Comparison of ENCODE assay signal across 23 mouse cellular contexts in the genomic region with DNA sequence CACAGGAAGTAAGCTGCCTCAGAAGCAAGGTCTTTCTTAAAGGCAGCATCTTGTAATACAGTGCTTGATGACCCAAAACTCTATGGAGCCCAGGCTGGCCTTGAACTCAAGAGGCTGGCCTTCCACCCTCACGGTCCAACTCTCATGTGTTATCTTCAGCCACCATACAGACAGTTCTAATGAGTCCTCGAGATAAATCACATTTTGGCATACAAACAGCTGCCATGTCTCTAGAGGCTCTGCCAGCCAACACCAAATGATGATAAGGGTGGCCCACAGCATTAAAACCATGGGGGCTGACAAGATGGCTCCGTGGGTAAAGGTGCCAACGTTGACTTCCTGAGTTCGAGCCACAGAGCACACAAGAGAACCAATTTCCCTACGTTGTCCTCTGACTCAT. TPM values are rescaled to one million over a fixed set of nuclear protein-coding genes. Genes with fewer than 3 reads are reported as not detected.
DNase-seq lines count a peak whose midpoint lies in the region; ATAC-seq and TF ChIP-seq lines count a peak whose summit lies in the region.
"Had no signal": no experiment of that assay in that cellular context is flagged by ENCODE, and none has a peak within 500 bp of the region (broad histone marks: within the 10 kb centered on the region; RNA-seq: fewer than 3 reads in every experiment).

No protein-coding gene starts in this region.

- ATAC-seq in erythroblast, adult 5-6 weeks (replicated peaks; ENCODE audit: low FRiP score, poor library complexity, severe bottlenecking): peak; percentile 79
- peak; percentile 71 for ATAC-seq in liver, embryonic 14.5 days (ENCODE audit: insufficient read depth)
- ATAC-seq in megakaryocyte progenitor cell, adult 5-6 weeks (replicated peaks; ENCODE audit: poor library complexity): peak; percentile 93
- ATAC-seq in forebrain, postnatal 0 days: no peak
- ATAC-seq: forebrain, embryonic 15.5 days; hindbrain, postnatal 0 days had no signal

- DNase-seq in MEL (ENCODE audit: low read depth, low spot score): no peak
- DNase-seq in liver, embryonic 14.5 days (ENCODE audit: low read depth in 3 of 3, low spot score in 3 of 3): peak in 1 of 3 experiments; percentile 18
- no peak for DNase-seq in frontal cortex, postnatal 25 days (ENCODE audit: low spot score in 2 of 2)
- no peak for DNase-seq in forebrain, postnatal 0 days
- DNase-seq in heart, postnatal 10 days: no peak
- DNase-seq: adrenal gland, adult 2 months; adrenal gland, postnatal 25 days; cerebellum, adult 18-20 months; cerebellum, adult 9-11 months; cerebellum, postnatal 36 days; gastrocnemius, adult 2 months; gastrocnemius, postnatal 36 days; heart, adult 11 months; heart, postnatal 14 days had no signal

- H3K9ac ChIP-seq in MEL (ENCODE audit: control insufficient read depth, low read depth, low read length, poor library complexity, severe bottlenecking): no peak overlapping the region
- no peak overlapping the region for H3K9ac ChIP-seq in liver, embryonic 14.5 days (replicated peaks)
- no peak overlapping the region for H3K9ac ChIP-seq in forebrain, postnatal 0 days
- H3K9ac ChIP-seq: forebrain, embryonic 15.5 days; hindbrain, embryonic 13.5 days had no signal

- no peaks in the 10 kb centered on the region for H3K27me3 ChIP-seq in MEL (ENCODE audit: control insufficient read depth in 1 of 2, insufficient read depth in 2 of 2, low read length in 2 of 2)
- H3K27me3 ChIP-seq in liver, embryonic 14.5 days (ENCODE audit: control insufficient read depth, insufficient read depth, low read length): no peaks in the 10 kb centered on the region
- no peaks in the 10 kb centered on the region for H3K27me3 ChIP-seq in forebrain, postnatal 0 days (ENCODE audit: insufficient read depth, low read length)
- H3K27me3 ChIP-seq: CH12.LX; forebrain, embryonic 15.5 days; hindbrain, embryonic 13.5 days had no signal

- no peak overlapping the region for H3K4me3 ChIP-seq in MEL (ENCODE audit: control insufficient read depth in 1 of 2, insufficient read depth in 1 of 2, low read depth in 2 of 2, low read length in 2 of 2)
- H3K4me3 ChIP-seq in liver, embryonic 14.5 days (ENCODE audit: insufficient read depth in 1 of 2, low read depth in 2 of 2, low read length in 2 of 2): no peak overlapping the region
- no peak overlapping the region for H3K4me3 ChIP-seq in forebrain, postnatal 0 days (ENCODE audit: low read depth, low read length)
- H3K4me3 ChIP-seq: embryonic facial prominence, embryonic 10.5 days; erythroblast, embryonic 14.5 days; forebrain, embryonic 15.5 days; gastrocnemius, adult 2 months; hindbrain, embryonic 13.5 days had no signal

- no peaks in the 10 kb centered on the region for H3K79me2 ChIP-seq in MEL (ENCODE audit: control insufficient read depth, insufficient read depth, low read length, poor library complexity)

- H3K4me2 ChIP-seq in liver, embryonic 14.5 days (ENCODE audit: low read depth): no peak overlapping the region
- H3K4me2 ChIP-seq in forebrain, postnatal 0 days (ENCODE audit: low read depth): no peak overlapping the region
- H3K4me2 ChIP-seq: forebrain, embryonic 15.5 days; hindbrain, embryonic 13.5 days had no signal

- H3K4me1 ChIP-seq in MEL (ENCODE audit: control insufficient read depth in 1 of 2, insufficient read depth in 2 of 2, low read length in 2 of 2): peaks cover 0 to 1% of the 10 kb centered on the region in 2 experiments; a peak in 1 of 4 replicates
- peaks cover 0 to 7% of the 10 kb centered on the region in 2 experiments; a peak in 3 of 4 replicates for H3K4me1 ChIP-seq in liver, embryonic 14.5 days (replicated peaks; ENCODE audit: control insufficient read depth in 2 of 2, insufficient read depth in 2 of 2, low read length in 1 of 2)
- H3K4me1 ChIP-seq in forebrain, postnatal 0 days (ENCODE audit: insufficient read depth): no peaks in the 10 kb centered on the region
- H3K4me1 ChIP-seq: embryonic facial prominence, embryonic 10.5 days; forebrain, embryonic 15.5 days; hindbrain, embryonic 13.5 days had no signal

- peaks cover 0 to 3% of the 10 kb centered on the region in 2 experiments; a peak in 2 of 4 replicates for H3K36me3 ChIP-seq in MEL (ENCODE audit: control insufficient read depth in 1 of 2, insufficient read depth in 2 of 2, low read length in 2 of 2)
- peaks cover 9% of the 10 kb centered on the region for H3K36me3 ChIP-seq in liver, embryonic 14.5 days (replicated peaks; ENCODE audit: control insufficient read depth, insufficient read depth, low read depth)
- peaks cover 47% of the 10 kb centered on the region for H3K36me3 ChIP-seq in forebrain, postnatal 0 days (ENCODE audit: insufficient read depth)

- no peak overlapping the region for H3K27ac ChIP-seq in MEL (ENCODE audit: control insufficient read depth, low read depth, low read length)
- H3K27ac ChIP-seq in liver, embryonic 14.5 days: no peak overlapping the region
- H3K27ac ChIP-seq in forebrain, postnatal 0 days (ENCODE audit: low read depth, low read length): no peak overlapping the region
- H3K27ac ChIP-seq: embryonic facial prominence, embryonic 10.5 days; forebrain, embryonic 15.5 days; gastrocnemius, adult 2 months; hindbrain, embryonic 13.5 days; hindbrain, postnatal 0 days had no signal

- no peak for TF ChIP-seq RAD21 in MEL (IDR thresholded peaks at IDR 0.05; ENCODE audit: low read depth, low read length)

- TF ChIP-seq CTCF in MEL (IDR thresholded peaks at IDR 0.05 in 2 of 3, conservative IDR thresholded peaks at IDR 0.05 in 1 of 3; ENCODE audit: control insufficient read depth in 1 of 3, insufficient read depth in 1 of 3, low read depth in 2 of 3, low read length in 3 of 3, poor library complexity in 1 of 3, severe bottlenecking in 1 of 3): no peak
- TF ChIP-seq CTCF in liver, embryonic 14.5 days (IDR thresholded peaks at IDR 0.05; ENCODE audit: low read depth): no peak
- TF ChIP-seq CTCF in forebrain, postnatal 0 days (IDR thresholded peaks at IDR 0.05; ENCODE audit: low read depth): no peak

- no peaks in the 10 kb centered on the region for H3K9me3 ChIP-seq in MEL (replicated peaks; ENCODE audit: insufficient read depth, low read length)
- no peaks in the 10 kb centered on the region for H3K9me3 ChIP-seq in liver, embryonic 14.5 days (ENCODE audit: control insufficient read depth, low read length)
- no peaks in the 10 kb centered on the region for H3K9me3 ChIP-seq in forebrain, postnatal 0 days (ENCODE audit: low read length)
- H3K9me3 ChIP-seq: embryonic facial prominence, embryonic 10.5 days; forebrain, embryonic 15.5 days; hindbrain, embryonic 13.5 days had no signal

- WGBS in liver, embryonic 14.5 days (ENCODE audit: insufficient replicate concordance): 53% methylated on average over 6 of the region's 6 CpGs
- 93% methylated on average over 6 of the region's 6 CpGs for WGBS in forebrain, postnatal 0 days

- peak in 1 of 2 experiments; percentile 43; a peak in 1 of 4 replicates for TF ChIP-seq EP300 in MEL (IDR thresholded peaks at IDR 0.05; ENCODE audit: low read depth in 1 of 2, low read length in 2 of 2)
- TF ChIP-seq EP300 in liver, embryonic 14.5 days (IDR thresholded peaks at IDR 0.05; ENCODE audit: low read depth): peak; percentile 47; the same call in 1 of the 2 replicates

- intact Hi-C loops in heart, postnatal 10 days (cut with DNase I): no loop called here

- TF ChIP-seq POLR2A in MEL (IDR thresholded peaks at IDR 0.05; ENCODE audit: control insufficient read depth in 1 of 2, insufficient read depth in 1 of 2, low read depth in 1 of 2, low read length in 2 of 2, poor library complexity in 1 of 2): no peak

RNA-seq across cellular contexts. Expression of a gene that starts 8.6 kb away (rescaled TPM):
- total RNA-seq in MEL (2012; rRNA removed): 30.7 and 39.1 TPM in 2 replicates
- polyA plus RNA-seq in MEL (2012; ENCODE audit: insufficient read depth in 1 of 2, insufficient read length in 2 of 2, low read depth in 1 of 2, low replicate concordance in 2 of 2, missing spikeins in 1 of 2): 10 to 100 TPM in 1 of 2 experiments, not detected in 1; 34.0 TPM
- 13.1 and 15.3 TPM in 2 replicates for total RNA-seq in erythroblast, adult 5-6 weeks (2015; ENCODE audit: low replicate concordance)
- 8.8 and 18.3 TPM in 2 replicates for total RNA-seq in erythroblast, adult 5-6 weeks (2017; ENCODE audit: low replicate concordance)
- 7.3 and 12.0 TPM in 2 replicates for polyA plus RNA-seq in liver, embryonic 14.5 days (2012; rRNA removed)
- 18.3 and 19.4 TPM in 2 replicates for polyA plus RNA-seq in liver, embryonic 14.5 days (2014; fragmentation: Nextera tagmentation; extraction: Ambion mirVana)
- total RNA-seq in megakaryocyte progenitor cell, adult 5-6 weeks (2015): 49.9 and 51.7 TPM in 2 replicates
- total RNA-seq in megakaryocyte progenitor cell, adult 5-6 weeks (2017): 52.1 and 52.3 TPM in 2 replicates
- 64.2 and 79.2 TPM in 2 replicates for total RNA-seq in forebrain, postnatal 0 days (2014; rRNA removed)
- polyA plus RNA-seq in forebrain, postnatal 0 days (2015; fragmentation: Nextera tagmentation; extraction: Ambion mirVana): 50.1 and 56.1 TPM in 2 replicates
- total RNA-seq in heart, postnatal 10 days (2021): 10 to 100 TPM; 21.2 to 21.6 TPM

RNA-seq across cellular contexts. Expression of a gene that starts 8.7 kb away (rescaled TPM):
- total RNA-seq in MEL (2012; rRNA removed): 11.3 and 11.9 TPM in 2 replicates
- 10 to 100 TPM in 1 of 2 experiments, not detected in 1; 24.1 TPM for polyA plus RNA-seq in MEL (2012; ENCODE audit: insufficient read depth in 1 of 2, insufficient read length in 2 of 2, low read depth in 1 of 2, low replicate concordance in 2 of 2, missing spikeins in 1 of 2)
- 2.5 TPM in 1 of 2 replicates, not detected in the other for total RNA-seq in erythroblast, adult 5-6 weeks (2015; ENCODE audit: low replicate concordance)
- 1.1 TPM in 1 of 2 replicates, not detected in the other for total RNA-seq in erythroblast, adult 5-6 weeks (2017; ENCODE audit: low replicate concordance)
- 5.5 and 6.0 TPM in 2 replicates for polyA plus RNA-seq in liver, embryonic 14.5 days (2012; rRNA removed)
- polyA plus RNA-seq in liver, embryonic 14.5 days (2014; fragmentation: Nextera tagmentation; extraction: Ambion mirVana): 4.2 and 5.1 TPM in 2 replicates
- 10.1 and 13.3 TPM in 2 replicates for total RNA-seq in megakaryocyte progenitor cell, adult 5-6 weeks (2015)
- total RNA-seq in megakaryocyte progenitor cell, adult 5-6 weeks (2017): 4.0 and 5.8 TPM in 2 replicates
- total RNA-seq in forebrain, postnatal 0 days (2014; rRNA removed): 9.5 and 17.6 TPM in 2 replicates
- 25.6 and 31.4 TPM in 2 replicates for polyA plus RNA-seq in forebrain, postnatal 0 days (2015; fragmentation: Nextera tagmentation; extraction: Ambion mirVana)
- total RNA-seq in heart, postnatal 10 days (2021): 1 to 10 TPM; 5.2 to 5.7 TPM

RNA-seq across cellular contexts. Expression of a gene that starts 38.4 kb away (rescaled TPM):
- total RNA-seq in MEL (2012; rRNA removed): 0.31 and 0.33 TPM in 2 replicates
- 1 to 10 TPM in 1 of 2 experiments, not detected in 1; 1.8 TPM for polyA plus RNA-seq in MEL (2012; ENCODE audit: insufficient read depth in 1 of 2, insufficient read length in 2 of 2, low read depth in 1 of 2, low replicate concordance in 2 of 2, missing spikeins in 1 of 2)
- total RNA-seq in erythroblast, adult 5-6 weeks (2015; ENCODE audit: low replicate concordance): 1.3 TPM in 1 of 2 replicates, not detected in the other
- total RNA-seq in erythroblast, adult 5-6 weeks (2017; ENCODE audit: low replicate concordance): not detected in 2 replicates
- 2.0 and 2.2 TPM in 2 replicates for polyA plus RNA-seq in liver, embryonic 14.5 days (2012; rRNA removed)
- 2.5 and 2.7 TPM in 2 replicates for polyA plus RNA-seq in liver, embryonic 14.5 days (2014; fragmentation: Nextera tagmentation; extraction: Ambion mirVana)
- total RNA-seq in megakaryocyte progenitor cell, adult 5-6 weeks (2015): not detected in 2 replicates
- not detected in 2 replicates for total RNA-seq in megakaryocyte progenitor cell, adult 5-6 weeks (2017)
- 0.23 and 0.29 TPM in 2 replicates for total RNA-seq in forebrain, postnatal 0 days (2014; rRNA removed)
- polyA plus RNA-seq in forebrain, postnatal 0 days (2015; fragmentation: Nextera tagmentation; extraction: Ambion mirVana): 0.15 and 0.28 TPM in 2 replicates
- 1 to 10 TPM; 1.8 TPM for total RNA-seq in heart, postnatal 10 days (2021)
- total RNA-seq: hematopoietic stem cell, adult 5-6 weeks; hindbrain, postnatal 0 days had no signal
- polyA plus RNA-seq: erythroblast, embryonic 14.5 days had no signal

RNA-seq across cellular contexts. Expression of a gene that starts 50.0 kb away (rescaled TPM):
- total RNA-seq in MEL (2012; rRNA removed): 5.7 and 6.2 TPM in 2 replicates
- 10 to 100 TPM in 1 of 2 experiments, not detected in 1; 27.0 TPM for polyA plus RNA-seq in MEL (2012; ENCODE audit: insufficient read depth in 1 of 2, insufficient read length in 2 of 2, low read depth in 1 of 2, low replicate concordance in 2 of 2, missing spikeins in 1 of 2)
- 16.5 and 19.0 TPM in 2 replicates for total RNA-seq in erythroblast, adult 5-6 weeks (2015; ENCODE audit: low replicate concordance)
- 9.8 and 16.9 TPM in 2 replicates for total RNA-seq in erythroblast, adult 5-6 weeks (2017; ENCODE audit: low replicate concordance)
- 8.2 and 8.7 TPM in 2 replicates for polyA plus RNA-seq in liver, embryonic 14.5 days (2012; rRNA removed)
- 5.5 and 7.7 TPM in 2 replicates for polyA plus RNA-seq in liver, embryonic 14.5 days (2014; fragmentation: Nextera tagmentation; extraction: Ambion mirVana)
- total RNA-seq in megakaryocyte progenitor cell, adult 5-6 weeks (2015): 6.3 and 7.0 TPM in 2 replicates
- 3.0 and 3.1 TPM in 2 replicates for total RNA-seq in megakaryocyte progenitor cell, adult 5-6 weeks (2017)
- 68.2 and 79.7 TPM in 2 replicates for total RNA-seq in forebrain, postnatal 0 days (2014; rRNA removed)
- 35.7 and 37.8 TPM in 2 replicates for polyA plus RNA-seq in forebrain, postnatal 0 days (2015; fragmentation: Nextera tagmentation; extraction: Ambion mirVana)
- total RNA-seq in heart, postnatal 10 days (2021): 100 to 1,000 TPM; 144 to 160 TPM
